Mouse (Mus musculus): ENCODE results near the gene Brpf1.

DNA sequence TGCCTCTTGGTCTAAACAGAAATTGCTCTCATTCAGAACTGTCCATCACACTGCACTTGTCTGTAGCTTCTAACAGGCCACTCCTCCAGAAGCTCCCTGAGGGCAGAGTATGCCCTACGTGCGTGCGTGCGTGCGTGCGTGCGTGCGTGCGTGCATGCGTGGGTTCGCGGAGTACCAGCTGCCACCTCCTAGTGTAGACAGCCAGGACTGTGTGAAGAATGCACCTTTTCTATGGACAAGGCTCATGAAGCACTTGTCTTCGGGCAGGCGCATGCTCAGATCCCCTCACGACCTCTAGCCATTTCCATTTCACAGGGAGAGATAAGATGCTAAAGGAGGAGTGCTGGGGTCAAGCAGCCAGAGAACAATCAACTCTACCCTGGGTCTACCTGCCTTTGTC, 17.6 kb upstream of the Brpf1 start:
- no peak for TF ChIP-seq POLR2A (IDR thresholded peaks at IDR 0.05; ENCODE audit: low read depth, low read length)
- no peak for TF ChIP-seq CTCF (IDR thresholded peaks at IDR 0.05; ENCODE audit: extremely low read depth, insufficient read length, insufficient replicate concordance, low read depth, low read length)

Measured in small intestine, adult 2 months (tissue).